Mouse (Mus musculus) limb, embryonic 12.5 days (tissue): ENCODE results near the gene Gm21983. TPM values are rescaled to one million over a fixed set of nuclear protein-coding genes. Genes with fewer than 3 reads are reported as not detected.

Experiments
- ATAC-seq: fragments of 200-750 bp; cut with Nextera tagmentation; 2 replicates; pipeline ENCODE4 v1.8.0; 2017; ENCODE audit warnings: low read depth, moderate TSS enrichment; ENCODE audit not compliant: insufficient number of reproducible peaks, insufficient read depth, low FRiP score, low TSS enrichment
- H3K27ac ChIP-seq: fragments of 300-500 bp; sonication (generic); 2 replicates; pipeline ENCODE4 v1.5.1; 2016; ENCODE audit warnings: mild to moderate bottlenecking, moderate library complexity
- H3K27me3 ChIP-seq: fragments of 300-500 bp; sonication (generic); 2 replicates; pipeline ENCODE4 v1.6.1; 2016; ENCODE audit warnings: mild to moderate bottlenecking, moderate library complexity
- H3K36me3 ChIP-seq: fragments of 300-500 bp; sonication (generic); 2 replicates; pipeline ENCODE4 v1.6.1; 2016; ENCODE audit warnings: mild to moderate bottlenecking, moderate library complexity
- H3K4me1 ChIP-seq: fragments of 300-500 bp; sonication (generic); replicated peaks from 2 replicates; pipeline ENCODE4 v1.6.1; 2016
- H3K4me2 ChIP-seq: fragments of 300-500 bp; sonication (generic); 2 replicates; pipeline ENCODE4 v1.6.1; 2016; ENCODE audit warnings: mild to moderate bottlenecking, moderate library complexity
- H3K4me3 ChIP-seq: fragments of 300-500 bp; sonication (generic); replicated peaks from 2 replicates; pipeline ENCODE4 v1.5.1; 2016; ENCODE audit warnings: mild to moderate bottlenecking
- H3K9ac ChIP-seq: fragments of 300-500 bp; sonication (generic); replicated peaks from 2 replicates; pipeline ENCODE4 v1.6.1; 2016; ENCODE audit warnings: mild to moderate bottlenecking, moderate library complexity
- H3K9me3 ChIP-seq: fragments of 300-500 bp; sonication (generic); 2 replicates; pipeline ENCODE4 v1.6.1; 2016; ENCODE audit warnings: mild to moderate bottlenecking, moderate library complexity
- WGBS: fragments of 180-500 bp; shearing (Covaris S2); methylation state at CpG from one replicate; pipeline ENCODE4 v1.1.7; 2016; 5-methylcytosine and 5-hydroxymethylcytosine counted together
- microRNA counts: library from miRNA; unstranded; fragments of <30 nt; microRNA quantifications from one replicate; lab custom pipeline; 2017
- microRNA-seq: library from miRNA; unstranded; fragments of <30 nt; microRNA quantifications from one replicate; pipeline ENCODE4, GENCODE M21; 2017
- polyA plus RNA-seq: library from polyadenylated mRNA; unstranded; fragments of >200 nt; fragmentation: Nextera tagmentation; extraction: Ambion mirVana; gene quantifications from 2 replicates; pipeline ENCODE4 v1.2.1, GENCODE M21; 2016

Gm21983 gene
- polyA plus RNA-seq, 1 experiment from 2014 or later: 1.5 TPM

DNA sequence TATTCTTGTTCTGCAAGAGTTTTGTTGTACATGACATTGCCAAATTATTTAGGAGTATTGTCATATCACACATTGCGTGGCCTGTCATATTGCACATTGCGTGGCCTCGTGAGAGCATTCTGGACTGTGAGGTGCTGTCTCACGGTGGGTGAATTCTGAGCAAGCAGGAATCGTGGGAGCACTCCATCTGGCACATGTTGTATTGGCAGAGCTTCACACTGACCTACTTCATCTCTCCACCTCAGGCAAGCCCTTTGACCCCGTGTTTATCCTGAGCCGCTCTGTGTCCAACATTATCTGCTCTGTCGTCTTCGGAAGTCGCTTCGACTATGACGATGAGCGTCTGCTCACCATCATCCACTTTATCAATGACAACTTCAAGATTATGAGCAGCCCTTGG is 51.9 kb downstream of the Gm21983 start:
- H3K9me3 ChIP-seq: 0 out of 2 replicates have a peak, but pooled peaks cover 4% of the 10 kb centered on the region
- 84% methylated on average over 13 of the region's 13 CpGs for WGBS

DNA sequence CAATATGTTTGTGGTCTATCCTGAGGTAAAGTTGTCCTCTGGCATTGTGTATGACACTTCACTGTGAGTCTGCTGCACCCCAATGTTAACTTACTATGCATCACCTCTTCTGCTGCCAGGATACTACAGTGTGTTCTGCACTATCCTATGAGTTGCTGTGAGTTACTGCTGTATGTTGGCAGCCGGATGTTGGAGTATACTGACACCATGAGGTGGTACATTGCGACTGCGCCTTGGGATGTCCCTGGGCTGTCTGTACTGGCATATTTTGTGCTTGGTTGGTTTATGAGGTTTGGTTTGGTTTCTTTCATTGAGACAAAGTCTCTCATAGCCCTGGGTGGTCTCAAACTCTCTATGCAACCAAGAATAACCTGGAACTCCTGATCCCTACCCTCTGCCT is 52.7 kb downstream of the Gm21983 start:
- H3K4me2 ChIP-seq: no peak overlapping the region
- H3K9me3 ChIP-seq: 0 out of 2 replicates have a peak, but pooled peaks cover 4% of the 10 kb centered on the region
- no peak overlapping the region for H3K4me3 ChIP-seq
- H3K27me3 ChIP-seq: no peaks in the 10 kb centered on the region
- H3K4me1 ChIP-seq: 0 out of 2 replicates have a peak, but pooled peaks cover 5% of the 10 kb centered on the region
- H3K36me3 ChIP-seq: no peaks in the 10 kb centered on the region
- H3K27ac ChIP-seq: no peak overlapping the region
- ATAC-seq: no peak
- no peak overlapping the region for H3K9ac ChIP-seq
- WGBS: 52% methylated on average over 3 of the region's 3 CpGs

More for the DNA sequence above, 51.9 kb downstream of the Gm21983 start:
- Histone ChIP-seq H3K4me3 (no peak overlapping the region), H3K36me3 (no peaks in the 10 kb centered on the region), H3K27me3 (no peaks in the 10 kb centered on the region), H3K9ac (no peak overlapping the region), H3K27ac (no peak overlapping the region), H3K4me2 (no peak overlapping the region), H3K4me1 (0 out of 2 replicates have a peak, but pooled peaks cover 6% of the 10 kb centered on the region)
- no peak for ATAC-seq

DNA sequence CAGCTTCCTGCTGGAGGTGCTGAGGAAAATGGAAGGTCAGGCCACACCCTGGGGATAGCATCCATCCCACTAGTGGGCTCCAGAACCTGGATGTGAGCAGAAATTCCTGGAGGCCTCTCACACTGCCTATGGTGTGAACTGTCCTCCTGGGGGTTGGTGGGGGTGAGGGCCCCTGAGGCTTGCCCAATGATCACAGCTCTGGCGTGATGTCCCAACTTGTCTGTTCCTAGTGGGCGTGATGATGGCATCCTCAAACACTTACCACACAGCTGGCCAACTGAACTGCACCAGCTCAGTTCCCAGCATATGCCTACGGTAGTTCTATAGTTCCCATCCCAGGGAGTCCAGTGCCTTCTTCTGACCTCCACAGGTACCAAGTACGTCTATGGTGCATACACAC is 55.9 kb downstream of the Gm21983 start:
- no peak overlapping the region for H3K9ac ChIP-seq
- H3K9me3 ChIP-seq: no peaks in the 10 kb centered on the region
- no peaks in the 10 kb centered on the region for H3K4me1 ChIP-seq
- H3K27me3 ChIP-seq: no peaks in the 10 kb centered on the region
- H3K36me3 ChIP-seq: no peaks in the 10 kb centered on the region
- H3K27ac ChIP-seq: no peak overlapping the region
- WGBS: 79% methylated on average over 4 of the region's 4 CpGs
- H3K4me2 ChIP-seq: no peak overlapping the region
- no peak for ATAC-seq
- no peak overlapping the region for H3K4me3 ChIP-seq

DNA sequence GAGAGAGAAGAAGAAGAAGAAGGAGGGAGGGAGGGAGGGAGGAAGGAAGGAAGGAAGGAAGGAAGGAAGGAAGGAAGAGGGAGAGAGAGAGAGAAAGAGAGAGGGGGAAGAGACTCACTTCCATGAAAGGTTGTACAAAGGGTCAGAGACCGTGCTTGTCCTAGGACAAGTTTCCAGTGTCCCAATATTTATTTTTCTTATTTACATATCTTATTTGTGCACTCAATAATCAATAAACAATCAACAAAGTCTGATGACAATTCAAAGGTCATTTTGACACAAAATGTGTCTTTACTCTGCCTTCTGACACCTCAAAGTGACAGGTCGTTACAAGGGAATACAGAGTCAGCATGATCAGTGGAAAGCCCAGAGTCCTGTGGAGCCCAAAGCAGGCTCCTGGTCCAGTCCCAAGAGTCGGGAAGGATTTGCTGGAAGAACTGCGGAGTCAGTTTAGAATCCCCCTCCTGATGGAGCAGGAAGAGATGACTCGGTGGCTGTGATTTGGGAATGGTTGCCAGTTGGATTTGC is 56.5 kb downstream of the Gm21983 start:
- Histone ChIP-seq H3K4me2 (no peak overlapping the region), H3K4me3 (no peak overlapping the region), H3K4me1 (no peaks in the 10 kb centered on the region), H3K9me3 (no peaks in the 10 kb centered on the region), H3K27me3 (no peaks in the 10 kb centered on the region), H3K27ac (no peak overlapping the region), H3K36me3 (no peaks in the 10 kb centered on the region), H3K9ac (no peak overlapping the region)
- no peak for ATAC-seq
- WGBS: 79% methylated on average over 5 of the region's 5 CpGs

DNA sequence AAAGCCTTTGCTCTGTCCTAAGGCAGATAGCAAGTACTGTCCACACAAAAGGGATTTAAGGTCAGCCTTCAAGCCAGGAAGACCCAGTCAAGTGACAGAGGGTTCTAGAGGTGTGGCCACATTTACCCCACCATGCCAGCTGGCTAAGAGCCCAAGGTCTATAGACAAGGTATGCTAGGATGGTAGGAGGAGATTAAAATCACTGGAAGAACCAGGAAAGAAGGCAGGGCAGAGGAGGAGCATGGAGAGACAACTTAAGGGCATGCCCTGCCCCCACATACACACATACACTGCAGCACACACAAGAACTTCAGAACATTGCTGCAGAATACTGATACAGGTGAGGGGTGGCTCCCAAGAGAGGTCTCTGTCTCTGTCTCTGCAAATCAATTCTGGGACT is 61.2 kb downstream of the Gm21983 start, which contains the start of gene Cyp2f2:
TSS of gene Cyp2f2 (plus strand) at position 234 of the 400 bp plus-strand sequence.
- Histone ChIP-seq H3K36me3 (no peaks in the 10 kb centered on the region), H3K9ac (no peak within 1 kb of the TSS), H3K27me3 (no peaks in the 10 kb centered on the region), H3K4me1 (peaks cover 5% of the 10 kb centered on the region; the same call in 1 of the 2 replicates), H3K9me3 (no peaks in the 10 kb centered on the region), H3K27ac (no peak within 1 kb of the TSS), H3K4me2 (no peak within 1 kb of the TSS), H3K4me3 (no peak within 1 kb of the TSS)
- no peak for ATAC-seq

MicroRNAs within 50 kb of the gene (microRNA counts, 519-probe panel; counts per million panel counts)
- not detected for microRNA mmu-miR-1191 (lab: Ali Mortazavi, UCI)

Small RNA genes within 50 kb of the gene (microRNA-seq; reads per million reads assigned to microRNA genes)
- 7.2 reads per million, percentile 21 among the genes with 10 or more reads in this experiment for gene Mir1191
- gene Mir3101: not detected

Other genes with a start within 250 kb of the Gm21983 start
- not detected in 2 replicates for gene Cyp2a22, start 241.7 kb downstream of the Gm21983 start, polyA plus RNA-seq
- not detected in 2 replicates for gene Cyp2a12, start 152.0 kb downstream of the Gm21983 start, polyA plus RNA-seq
- gene Cyp2f2, start 61.2 kb downstream of the Gm21983 start, polyA plus RNA-seq: not detected in 2 replicates
- gene Cyp2t4, start 27.4 kb downstream of the Gm21983 start, polyA plus RNA-seq: not detected in 2 replicates
- 87.3 and 88.9 TPM in 2 replicates for gene Egln2, start 14.3 kb downstream of the Gm21983 start, polyA plus RNA-seq
- 59.8 and 60.0 TPM in 2 replicates for gene Rab4b, start 2.2 kb downstream of the Gm21983 start, polyA plus RNA-seq
- 23.8 and 42.8 TPM in 2 replicates for gene Mia, start 71 bp upstream of the Gm21983 start, polyA plus RNA-seq
- 4.0 and 4.1 TPM in 2 replicates for gene BC024978, start 14.7 kb upstream of the Gm21983 start, polyA plus RNA-seq
- gene Snrpa, start 15.2 kb upstream of the Gm21983 start, polyA plus RNA-seq: 294 and 321 TPM in 2 replicates
- 9.3 and 9.5 TPM in 2 replicates for gene Itpkc, start 47.6 kb upstream of the Gm21983 start, polyA plus RNA-seq
- 15.7 and 16.6 TPM in 2 replicates for gene Coq8b, start 51.9 kb upstream of the Gm21983 start, polyA plus RNA-seq
- gene Numbl, start 77.3 kb upstream of the Gm21983 start, polyA plus RNA-seq: 25.3 and 26.5 TPM in 2 replicates
- gene Ltbp4, start 156.6 kb upstream of the Gm21983 start, polyA plus RNA-seq: 15.2 and 15.8 TPM in 2 replicates
- gene Shkbp1, start 174.9 kb upstream of the Gm21983 start, polyA plus RNA-seq: 59.5 and 59.9 TPM in 2 replicates
- gene Gm20479, start 176.3 kb upstream of the Gm21983 start, polyA plus RNA-seq: 0.42 TPM in 1 of 2 replicates, not detected in the other